Mouse (Mus musculus) Patski (cell line): ENCODE data around the gene Fam92b. TPM values are rescaled to one million over a fixed set of nuclear protein-coding genes. Genes with fewer than 3 reads are reported as not detected.
A peak's percentile ranks its signal among the peaks of the same experiment; 100 is the strongest.

ENCODE experiments used
- ATAC-seq: fragments of 100-300 bp; one replicate; pipeline ENCODE4 v1.8.0; 2021
- CTCF ChIA-PET: fragments of 350-600 bp; sonication (Branson Sonifier 250); formaldehyde crosslinking; loops from one replicate; lab custom pipeline; 2022; ENCODE audit warnings: inconsistent platforms; lab: Charles Lee
- POLR2A ChIA-PET: fragments of 350-600 bp; sonication (Branson Sonifier 250); formaldehyde crosslinking; loops from one replicate; lab custom pipeline; 2022; ENCODE audit warnings: antibody characterized with exemption, inconsistent platforms; lab: Charles Lee
- DNase-seq: peaks from one replicate; pipeline ENCODE4 v3.0.0-alpha.2; 2011; ENCODE audit warnings: low read depth, low spot score
- H3K27me3 ChIP-seq: fragments of 371-371 bp; one replicate; pipeline ENCODE4 v1.5.1; 2021
- CTCF ChIP-seq: fragments of 100-300 bp; IDR thresholded peaks from one replicate; pipeline ENCODE4 v1.5.1; 2021
- in situ Hi-C: fragments of 300-500 bp; cut with MboI; formaldehyde crosslinking; loops from 3 replicates; pipeline ENCODE4 v1.11.1; 2018; ENCODE audit warnings: low pct_unique_long_range_greater_than_20kb, mixed read lengths
- polyA plus RNA-seq: library from polyadenylated mRNA; unstranded; gene quantifications from one replicate; pipeline ENCODE4 v1.2.3, GENCODE M21; 2021

Gene Fam92b
- polyA plus RNA-seq, 1 experiment from 2014 or later: 0.80 TPM

GRCm38 (mm10) chr8:120212596-120212995 is 35.3 kb upstream of the Fam92b start:
- H3K27me3 ChIP-seq: no peaks in the 10 kb centered on the region
- CTCF ChIA-PET: interaction anchor here (1.3 kb wide), 1 partner anchor 12 kb away, joined by 3 read pairs; no protein-coding TSS in a partner anchor
- TF ChIP-seq CTCF: no peak
- DNase-seq (no peak), ATAC-seq (no peak)
- POLR2A ChIA-PET: no interaction called here
- in situ Hi-C loops: no loop called here

- ATAC-seq (no peak), DNase-seq (no peak)
- ChIA-PET POLR2A (no interaction called here), CTCF (no interaction called here)
- H3K27me3 ChIP-seq: no peaks in the 10 kb centered on the region
- in situ Hi-C loops: no loop called here
- no peak for TF ChIP-seq CTCF
Observed at GRCm38 (mm10) chr8:120211345-120211744, 34.1 kb upstream of the Fam92b start.

- no peak for TF ChIP-seq CTCF
- CTCF ChIA-PET: no interaction called here
- no peak for DNase-seq
- POLR2A ChIA-PET: no interaction called here
- in situ Hi-C loops: no loop called here
- ATAC-seq: no peak
- no peaks in the 10 kb centered on the region for H3K27me3 ChIP-seq
Observed at GRCm38 (mm10) chr8:120208113-120208512, 30.8 kb upstream of the Fam92b start.

GRCm38 (mm10) chr8:120207364-120207763 is 30.1 kb upstream of the Fam92b start:
- ATAC-seq (no peak), DNase-seq (no peak)
- in situ Hi-C loops: no loop called here
- CTCF ChIA-PET: no interaction called here
- no peak for TF ChIP-seq CTCF
- H3K27me3 ChIP-seq: no peaks in the 10 kb centered on the region
- POLR2A ChIA-PET: no interaction called here

GRCm38 (mm10) chr8:120205916-120206315 is 28.6 kb upstream of the Fam92b start:
- no peak for DNase-seq
- ChIA-PET POLR2A (no interaction called here), CTCF (no interaction called here)
- ATAC-seq: no peak
- in situ Hi-C loops: no loop called here
- no peak for TF ChIP-seq CTCF
- H3K27me3 ChIP-seq: no peaks in the 10 kb centered on the region

GRCm38 (mm10) chr8:120204736-120205360 is 27.6 kb upstream of the Fam92b start:
- in situ Hi-C loops: no loop called here
- TF ChIP-seq CTCF: no peak
- ChIA-PET CTCF (no interaction called here), POLR2A (no interaction called here)
- no peak for DNase-seq
- no peaks in the 10 kb centered on the region for H3K27me3 ChIP-seq
- ATAC-seq: no peak

- no peak for ATAC-seq
- no peaks in the 10 kb centered on the region for H3K27me3 ChIP-seq
- in situ Hi-C loops: no loop called here
- no peak for TF ChIP-seq CTCF
- no peak for DNase-seq
- POLR2A ChIA-PET: no interaction called here
- CTCF ChIA-PET: no interaction called here
Observed at GRCm38 (mm10) chr8:120202546-120202945, 25.3 kb upstream of the Fam92b start.

- ATAC-seq: no peak
- ChIA-PET CTCF (interaction anchor here (2.6 kb wide), 1 partner anchor 22 kb away, joined by 6 read pairs; no protein-coding TSS in a partner anchor), POLR2A (no interaction called here)
- no peak for DNase-seq
- H3K27me3 ChIP-seq: no peaks in the 10 kb centered on the region
- no peak for TF ChIP-seq CTCF
- in situ Hi-C loops: no loop called here
Observed at GRCm38 (mm10) chr8:120201351-120201750, 24.1 kb upstream of the Fam92b start.

- ChIA-PET POLR2A (interaction anchor here (0.7 kb wide), 1 partner anchor 13 kb away, joined by 3 read pairs; no protein-coding TSS in a partner anchor), CTCF (interaction anchor here (2.9 kb wide), 1 partner anchor 96 kb away, joined by 8 read pairs; no protein-coding TSS in a partner anchor)
- in situ Hi-C loops: no loop called here
- DNase-seq (no peak), ATAC-seq (no peak)
- TF ChIP-seq CTCF: no peak
- no peaks in the 10 kb centered on the region for H3K27me3 ChIP-seq
Observed at GRCm38 (mm10) chr8:120192118-120192517, 14.9 kb upstream of the Fam92b start.

GRCm38 (mm10) chr8:120191633-120192032 is 14.4 kb upstream of the Fam92b start:
- ATAC-seq: no peak
- in situ Hi-C loops: no loop called here
- no peaks in the 10 kb centered on the region for H3K27me3 ChIP-seq
- ChIA-PET POLR2A (interaction anchor here (0.7 kb wide), 1 partner anchor 13 kb away, joined by 3 read pairs; no protein-coding TSS in a partner anchor), CTCF (interaction anchor here (1.1 to 2.9 kb wide), 2 partner anchors 11 to 97 kb away, joined by 3 to 8 read pairs; no protein-coding TSS in a partner anchor)
- no peak for DNase-seq
- no peak for TF ChIP-seq CTCF

GRCm38 (mm10) chr8:120190810-120191413 is 13.6 kb upstream of the Fam92b start:
- ATAC-seq (peak; percentile 75), DNase-seq (no peak)
- CTCF ChIA-PET: interaction anchor here (1.1 to 2.9 kb wide), 2 partner anchors 10 to 97 kb away, joined by 3 to 8 read pairs; no protein-coding TSS in a partner anchor
- H3K27me3 ChIP-seq: no peaks in the 10 kb centered on the region
- no peak for TF ChIP-seq CTCF
- POLR2A ChIA-PET: no interaction called here
- in situ Hi-C loops: no loop called here
